Mouse (Mus musculus) right cerebral cortex, postnatal 4 days (tissue): ENCODE measurements at regions not wholly inside any gene's neighbourhood (a gene's known extent, or its start where the extent isn't known, plus 50 kb on each side); places are given as distances from the start of the nearest gene placed in this dataset.
A peak's percentile ranks its signal among the peaks of the same experiment; 100 is the strongest.

Experiments
- DNase-seq: peaks from one replicate; pipeline ENCODE4 v3.0.0-alpha.2; 2022

- DNase-seq = no peak
Observed at GRCm38 (mm10) chr7:72504268-72504667, 197.9 kb upstream of the Mctp2 start.

- DNase-seq = no peak
Observed at GRCm38 (mm10) chr7:72505732-72506460, 199.5 kb upstream of the Mctp2 start.

- no peak for DNase-seq
Observed at GRCm38 (mm10) chr7:72507946-72508345, 201.5 kb upstream of the Mctp2 start.

GRCm38 (mm10) chr7:72510116-72510515 is 203.7 kb upstream of the Mctp2 start:
- DNase-seq = no peak

- DNase-seq = no peak
Observed at GRCm38 (mm10) chr7:72513446-72513845, 207.0 kb upstream of the Mctp2 start.

- no peak for DNase-seq
Observed at GRCm38 (mm10) chr7:72514851-72515250, 208.4 kb upstream of the Mctp2 start.

GRCm38 (mm10) chr7:72518421-72518972 is 212.1 kb upstream of the Mctp2 start:
- DNase-seq = no peak

- no peak for DNase-seq
Observed at GRCm38 (mm10) chr7:72519359-72520115, 213.1 kb upstream of the Mctp2 start.

GRCm38 (mm10) chr7:72528873-72529272 is 222.5 kb upstream of the Mctp2 start:
- no peak for DNase-seq

- no peak for DNase-seq
Observed at GRCm38 (mm10) chr7:72538288-72538687, 231.9 kb upstream of the Mctp2 start.

GRCm38 (mm10) chr7:72539915-72540314 is 233.5 kb upstream of the Mctp2 start:
- DNase-seq = no peak

- DNase-seq = no peak
Observed at GRCm38 (mm10) chr7:72541521-72542478, 235.4 kb upstream of the Mctp2 start.

GRCm38 (mm10) chr7:72543501-72543900 is 237.1 kb upstream of the Mctp2 start:
- DNase-seq = no peak

- peak; percentile 30 for DNase-seq
Observed at GRCm38 (mm10) chr7:72543946-72544345, 237.5 kb upstream of the Mctp2 start.

GRCm38 (mm10) chr7:72567378-72567777 is 261.0 kb upstream of the Mctp2 start:
- DNase-seq = no peak

GRCm38 (mm10) chr7:72569177-72569576 is 262.8 kb upstream of the Mctp2 start:
- no peak for DNase-seq

GRCm38 (mm10) chr7:72574316-72574715 is 267.9 kb upstream of the Mctp2 start:
- DNase-seq = no peak

- no peak for DNase-seq
Observed at GRCm38 (mm10) chr7:72584427-72584826, 278.0 kb upstream of the Mctp2 start.

- DNase-seq = no peak
Observed at GRCm38 (mm10) chr7:72589241-72589668, 282.8 kb upstream of the Mctp2 start.

GRCm38 (mm10) chr7:72590351-72591115 is 284.1 kb upstream of the Mctp2 start:
- no peak for DNase-seq

- DNase-seq = no peak
Observed at GRCm38 (mm10) chr7:72592110-72592509, 285.7 kb upstream of the Mctp2 start.

GRCm38 (mm10) chr7:72592649-72593048 is 286.2 kb upstream of the Mctp2 start:
- no peak for DNase-seq
